ENCODE assay signal across 18 mouse cellular contexts in genomic region chr3:146211141-146211747, GRCm38 (mm10). TPM values are rescaled to one million over a fixed set of nuclear protein-coding genes. Genes with fewer than 3 reads are reported as not detected.
"Had no signal": no experiment of that assay in that cellular context is flagged by ENCODE, and none has a peak within 500 bp of the region (broad histone marks: within the 10 kb centered on the region; RNA-seq: fewer than 3 reads in every experiment).

No protein-coding gene starts in this region.

- H3K4me2 ChIP-seq: lung, embryonic 14.5 days; midbrain, embryonic 12.5 days; neural tube, embryonic 13.5 days; stomach, embryonic 15.5 days had no signal

- DNase-seq: lung, adult 18-20 months; lung, embryonic 14.5 days; lung, postnatal 10 days; lung, postnatal 4 days; midbrain, embryonic 14.5 days; right cerebral cortex, postnatal 14 days; thymus, adult 2 months; thymus, postnatal 25 days; thymus, postnatal 4 days had no signal

- H3K4me3 ChIP-seq: midbrain, embryonic 10.5 days; midbrain, embryonic 12.5 days; neural tube, embryonic 13.5 days; stomach, embryonic 15.5 days had no signal

- H3K4me1 ChIP-seq: midbrain, embryonic 10.5 days; midbrain, embryonic 12.5 days; neural tube, embryonic 13.5 days; stomach, embryonic 15.5 days had no signal

- H3K27ac ChIP-seq: midbrain, embryonic 10.5 days; midbrain, embryonic 12.5 days; neural tube, embryonic 13.5 days; stomach, embryonic 15.5 days; stomach, postnatal 0 days had no signal

- H3K9me3 ChIP-seq: midbrain, embryonic 10.5 days; midbrain, embryonic 12.5 days; neural tube, embryonic 13.5 days; stomach, embryonic 15.5 days had no signal

- H3K27me3 ChIP-seq: midbrain, embryonic 12.5 days; stomach, embryonic 15.5 days had no signal

- H3K9ac ChIP-seq: lung, embryonic 14.5 days; midbrain, embryonic 12.5 days; neural tube, embryonic 13.5 days; stomach, embryonic 15.5 days had no signal

- H3K36me3 ChIP-seq: midbrain, embryonic 10.5 days; midbrain, embryonic 12.5 days; neural tube, embryonic 13.5 days; stomach, embryonic 15.5 days had no signal

RNA-seq across cellular contexts. Expression of gene Lpar3, which starts 9.5 kb away (rescaled TPM):
- total RNA-seq: megakaryocyte, adult 5-6 weeks; megakaryocyte-erythroid progenitor cell, adult 5-6 weeks; monocyte, adult 5-6 weeks; neutrophil, adult 5-6 weeks had no signal
